Mouse (Mus musculus): ENCODE results near the gene Ostn.
"Not testable (repeated sequence)": the region's sequence is repeated elsewhere in the genome, so short reads cannot be mapped to it uniquely, and the experiment has no call there.

Gene Ostn

GRCm38 (mm10) chr16:27307189-27307588, at the start of gene Ostn:
Ostn (plus strand) TSS chr16:27307489.
- DNase-seq (ENCODE audit: inconsistent ontology term): not testable (repeated sequence)

- DNase-seq (ENCODE audit: inconsistent ontology term): no peak
These were observed 38.5 kb upstream of the Ostn start for GRCm38 (mm10) chr16:27268748-27269147.

- no peak for DNase-seq (ENCODE audit: inconsistent ontology term)
These were observed 19.9 kb upstream of the Ostn start for GRCm38 (mm10) chr16:27287410-27287809.

- DNase-seq (ENCODE audit: inconsistent ontology term): no peak
These were observed 10.8 kb upstream of the Ostn start for GRCm38 (mm10) chr16:27296508-27296907.

GRCm38 (mm10) chr16:27296929-27297328, 10.4 kb upstream of the Ostn start:
- no peak for DNase-seq (ENCODE audit: inconsistent ontology term)

DNA sequence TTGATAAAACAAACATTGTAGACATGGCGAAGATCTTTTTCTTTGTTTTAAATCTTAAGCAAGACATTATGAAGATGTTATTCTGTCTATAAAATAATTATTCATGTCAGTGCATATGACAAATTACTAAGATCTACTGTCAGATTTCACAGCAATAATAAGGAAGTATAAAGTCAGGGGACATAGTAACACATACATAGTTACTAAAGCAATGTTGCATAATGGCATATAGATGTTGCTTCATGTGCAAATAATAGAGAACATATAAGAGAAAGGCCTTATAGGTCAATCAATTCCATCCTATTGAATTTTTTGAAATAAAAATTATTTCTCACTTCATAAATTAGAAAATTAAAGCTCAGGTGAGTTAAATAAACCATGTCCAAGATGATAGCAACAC, 11.8 kb downstream of the Ostn start:
- DNase-seq (ENCODE audit: inconsistent ontology term): no peak

- DNase-seq (ENCODE audit: inconsistent ontology term): no peak
These were observed 14.8 kb downstream of the Ostn start for GRCm38 (mm10) chr16:27322047-27322446.

DNA sequence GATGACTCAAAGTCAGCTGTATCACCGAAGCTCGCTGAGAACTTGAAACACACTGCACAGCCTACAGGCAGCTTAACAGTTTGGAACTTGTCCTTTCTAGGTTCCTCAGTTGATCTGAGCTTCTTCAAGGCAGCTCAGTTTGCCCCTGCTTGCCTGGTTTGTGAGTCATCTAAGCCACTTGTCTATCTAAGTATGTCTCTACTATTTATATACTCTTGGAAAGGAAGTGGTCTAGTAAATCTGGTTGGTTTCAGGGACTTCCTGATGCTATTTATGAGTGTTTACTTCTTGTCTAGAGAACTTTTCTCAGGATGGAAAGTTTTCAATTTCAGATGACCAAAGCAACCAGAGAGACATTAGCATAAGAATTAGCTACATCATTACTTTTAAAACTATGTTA, 19.2 kb downstream of the Ostn start:
- DNase-seq (ENCODE audit: inconsistent ontology term): no peak

DNA sequence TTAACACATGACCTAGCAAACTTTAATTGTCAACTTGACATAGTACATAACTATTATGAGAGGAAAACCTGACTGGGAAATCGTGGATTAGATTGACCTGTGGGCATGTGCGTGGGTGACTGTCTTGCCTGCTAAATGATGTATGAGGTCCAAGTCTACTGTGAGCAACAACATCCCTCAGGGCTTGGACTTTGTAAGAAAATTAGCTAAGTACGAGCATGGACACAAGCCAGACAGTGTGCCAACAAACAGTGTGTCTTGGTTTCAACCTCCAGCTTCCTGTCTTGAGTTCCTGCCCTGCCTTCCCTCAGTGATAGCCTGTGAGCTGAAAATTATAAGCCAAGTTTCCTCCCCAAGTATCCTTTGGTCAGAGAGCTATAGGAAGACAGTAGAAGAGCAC, 40.2 kb downstream of the Ostn start:
- no peak for DNase-seq (ENCODE audit: inconsistent ontology term)

DNA sequence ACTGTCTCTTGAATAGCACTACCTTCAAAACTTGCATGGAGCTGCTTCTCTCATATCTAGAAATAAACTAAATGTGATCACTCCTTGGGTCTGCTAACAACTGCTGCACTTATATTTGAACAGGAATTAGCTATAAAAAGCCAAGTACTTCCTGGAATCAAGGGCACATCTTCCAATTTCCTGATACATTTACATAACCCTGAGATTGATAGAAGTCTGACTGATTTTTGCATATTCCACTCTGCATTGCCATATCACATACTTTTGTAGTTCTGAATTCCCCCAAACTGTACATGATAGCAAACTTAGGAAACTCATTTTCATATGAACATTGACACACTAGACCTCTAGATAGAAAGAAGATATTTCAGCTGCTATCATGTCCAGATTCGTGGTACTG, 41.1 kb downstream of the Ostn start:
- no peak for DNase-seq (ENCODE audit: inconsistent ontology term)

- DNase-seq (ENCODE audit: inconsistent ontology term): peak; percentile 5
These were observed 41.9 kb downstream of the Ostn start for GRCm38 (mm10) chr16:27349235-27349634.

DNA sequence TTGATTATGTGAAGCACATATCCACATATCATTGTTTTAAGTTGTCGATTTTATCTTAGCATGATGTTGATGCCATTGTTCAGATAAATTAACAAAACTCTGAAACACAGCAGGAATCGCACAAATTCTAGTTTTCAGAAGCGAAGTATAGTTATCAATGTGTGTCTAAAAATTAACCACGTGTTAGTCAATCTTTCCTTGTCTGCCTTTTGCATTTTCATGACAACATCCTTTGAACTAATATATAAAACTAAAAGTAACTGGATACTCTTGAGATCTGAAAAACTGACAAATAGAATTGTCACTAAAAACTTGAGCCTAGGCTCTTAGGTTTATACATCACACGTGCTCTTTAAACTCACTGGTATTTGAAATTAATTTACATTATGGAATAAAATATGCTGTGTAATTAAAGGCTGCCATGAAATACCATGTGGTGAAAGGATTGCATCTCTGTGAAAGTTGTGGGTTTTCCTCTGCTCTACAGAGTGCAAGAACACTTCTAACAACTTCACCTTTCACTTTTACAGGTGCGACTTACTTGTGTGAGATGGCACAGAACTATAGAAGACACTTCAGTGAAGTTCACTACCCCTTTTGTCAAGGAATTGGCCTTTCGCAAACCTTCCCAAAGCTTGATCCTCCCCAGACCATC, 42.7 kb downstream of the Ostn start:
- DNase-seq (ENCODE audit: inconsistent ontology term): no peak

DNA sequence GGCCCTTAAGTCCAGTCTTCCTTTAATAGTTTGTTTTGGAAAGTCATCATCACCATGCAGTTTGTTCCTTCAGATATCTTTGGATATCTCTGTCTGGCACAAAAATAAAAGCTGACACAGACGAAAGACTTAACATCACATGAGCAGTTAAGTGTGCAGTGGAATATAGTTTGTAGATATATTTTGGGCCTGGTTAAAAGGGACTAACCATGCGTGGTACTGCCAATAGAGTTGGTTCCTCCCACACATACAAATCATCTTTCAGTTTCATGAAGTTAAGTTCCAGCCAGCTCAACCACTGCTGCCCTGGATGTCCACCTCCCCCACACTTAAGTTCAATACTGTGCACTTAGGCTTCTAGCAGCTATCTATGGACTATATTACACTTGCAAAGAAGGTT, 47.2 kb downstream of the Ostn start:
- DNase-seq (ENCODE audit: inconsistent ontology term): no peak

DNA sequence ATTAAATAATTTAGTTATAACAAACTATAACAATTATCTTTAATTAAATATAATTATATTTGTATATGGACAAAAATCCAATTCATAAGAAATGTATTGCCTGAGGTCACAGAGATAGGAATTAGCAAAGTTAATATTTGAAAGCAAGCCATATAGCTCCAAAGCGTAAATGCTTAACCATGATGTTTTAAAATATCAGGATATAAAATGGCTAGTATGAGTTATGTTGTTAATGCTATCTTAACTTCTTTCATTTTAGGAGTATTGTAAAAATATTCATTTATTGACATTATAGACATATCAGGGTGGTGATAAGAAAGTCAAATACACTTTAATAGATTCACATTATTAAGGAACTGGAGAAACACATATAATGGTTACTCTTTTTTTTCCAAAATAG, 52.8 kb downstream of the Ostn start:
- no peak for DNase-seq (ENCODE audit: inconsistent ontology term)

GRCm38 (mm10) chr16:27370191-27370590, 62.9 kb downstream of the Ostn start, which contains the start of gene Uts2b:
Uts2b (minus strand) TSS chr16:27370239.
- DNase-seq (ENCODE audit: inconsistent ontology term): no peak

DNA sequence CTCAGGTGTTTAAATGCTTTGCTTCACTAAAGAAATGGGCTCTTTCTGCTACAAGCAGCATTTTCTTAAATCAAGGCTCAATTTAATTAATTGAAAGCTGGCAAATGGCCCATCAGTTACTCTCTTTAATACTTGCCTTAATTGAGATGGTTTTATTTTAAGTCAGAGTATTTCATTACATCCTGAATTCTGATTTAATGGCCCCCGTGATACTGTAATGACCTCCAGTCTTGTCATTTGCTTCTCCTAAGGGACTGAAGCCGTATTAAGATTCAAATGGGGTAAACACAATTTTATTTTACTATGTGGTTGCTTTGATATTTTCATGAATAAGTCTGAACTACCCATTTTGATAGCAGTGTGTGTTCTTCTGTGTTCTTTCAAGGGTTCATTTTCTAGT, 63.4 kb downstream of the Ostn start:
- no peak for DNase-seq (ENCODE audit: inconsistent ontology term)

- DNase-seq (ENCODE audit: inconsistent ontology term): no peak
These were observed 66.8 kb downstream of the Ostn start for GRCm38 (mm10) chr16:27374139-27374538.

- DNase-seq (ENCODE audit: inconsistent ontology term): no peak
These were observed 68.0 kb downstream of the Ostn start for GRCm38 (mm10) chr16:27375318-27375717.

DNA sequence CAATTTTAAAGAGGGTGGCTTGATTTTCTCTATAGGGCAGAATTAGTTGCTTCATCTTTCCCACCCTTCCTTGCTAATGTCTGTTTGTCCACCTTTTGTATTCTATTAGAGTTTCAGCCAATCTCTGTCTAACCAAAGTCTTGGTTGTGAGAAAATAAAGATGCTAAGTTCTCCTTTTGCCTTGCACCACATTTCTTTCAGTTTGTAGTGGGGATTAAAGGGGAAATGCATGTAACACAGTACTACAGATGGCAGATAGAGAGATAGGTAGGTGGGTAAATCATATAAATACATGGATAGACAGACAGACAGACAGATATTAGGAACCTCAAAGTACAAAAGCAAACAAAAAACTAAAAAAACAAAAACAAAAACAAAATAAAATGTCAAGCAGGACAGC, 69.3 kb downstream of the Ostn start:
- no peak for DNase-seq (ENCODE audit: inconsistent ontology term)

GRCm38 (mm10) chr16:27382217-27382616, 74.9 kb downstream of the Ostn start:
- no peak for DNase-seq (ENCODE audit: inconsistent ontology term)

DNA sequence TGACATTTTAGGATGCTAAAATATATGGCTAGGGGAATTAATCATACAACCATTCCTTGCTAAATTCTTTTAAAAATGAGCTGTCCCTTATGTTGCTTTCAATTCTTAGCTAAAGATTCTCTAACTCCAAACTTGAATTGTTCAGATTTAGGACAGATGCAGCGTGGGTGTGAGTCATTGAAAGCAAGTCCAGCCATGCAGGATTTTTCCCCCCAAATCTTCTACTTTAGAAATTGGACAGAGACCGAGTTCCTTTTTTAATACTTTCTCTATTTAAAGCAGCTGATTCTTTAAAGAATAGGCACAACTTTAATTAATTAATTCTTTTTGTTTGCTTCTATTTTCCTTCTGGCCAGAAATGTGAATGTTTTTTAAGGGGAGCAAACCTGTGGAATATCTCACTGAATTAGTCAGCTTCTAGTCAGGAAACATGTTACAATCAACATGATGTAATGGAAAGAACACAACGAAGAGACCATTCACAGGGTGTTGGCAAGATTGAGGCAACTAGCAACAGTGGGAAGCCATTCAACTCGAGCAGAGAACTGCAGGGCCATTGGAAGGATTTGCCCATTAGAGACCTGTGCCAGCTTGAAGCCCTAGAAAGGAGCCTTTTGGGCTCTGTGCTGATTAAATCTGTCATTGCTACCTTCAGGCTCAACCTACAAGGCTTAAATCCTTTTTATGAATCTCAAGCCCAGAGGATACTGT, 77.8 kb downstream of the Ostn start:
- peak; percentile 80 for DNase-seq (ENCODE audit: inconsistent ontology term)

DNA sequence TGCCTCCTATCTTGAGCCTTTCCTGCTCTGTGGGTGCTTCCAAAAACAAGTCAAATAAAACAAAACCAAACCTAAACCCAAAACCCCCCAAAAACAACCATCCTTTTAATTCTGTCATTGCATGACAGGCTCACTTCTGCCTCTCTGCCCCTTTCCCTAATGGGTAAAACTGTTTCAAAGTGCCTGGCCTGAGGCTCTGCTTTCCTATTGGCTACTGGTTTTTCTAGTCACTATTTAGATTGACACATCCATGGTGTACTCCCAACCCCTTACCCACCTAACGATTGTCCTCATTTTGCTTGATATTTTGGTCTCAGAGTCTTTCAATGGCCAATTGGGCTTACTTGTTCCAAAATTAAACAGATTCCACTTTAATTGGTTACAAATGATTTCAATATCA, 78.4 kb downstream of the Ostn start:
- no peak for DNase-seq (ENCODE audit: inconsistent ontology term)

- DNase-seq (ENCODE audit: inconsistent ontology term): no peak
These were observed 79.6 kb downstream of the Ostn start for GRCm38 (mm10) chr16:27386850-27387407.

Measured in Muller cell, postnatal 12 days (primary cell).